Mouse (Mus musculus) heart, postnatal 25 days (tissue): Measurements from ENCODE around the gene Ttc28. TPM values are rescaled to one million over a fixed set of nuclear protein-coding genes. Genes with fewer than 3 reads are reported as not detected.
A peak's percentile ranks its signal among the peaks of the same experiment; 100 is the strongest.
"Not testable (repeated sequence)": the region's sequence is repeated elsewhere in the genome, so short reads cannot be mapped to it uniquely, and the experiment has no call there.

Source experiments
- DNase-seq: peaks from one replicate; pipeline ENCODE4 v3.0.0; 2022; ENCODE audit warnings: low spot score
- intact Hi-C: fragments of 180-260 bp; cut with DNase I; formaldehyde crosslinking; loops from one replicate; pipeline ENCODE4 v1.15.1; 2025
- total RNA-seq, 2 experiments: library from RNA; stranded (reverse); gene quantifications; 2 replicates each; pipeline ENCODE4 v1.2.3; 2021

Ttc28 gene
- total RNA-seq, 2 experiments from 2014 or later, result 13.3 to 16.9 TPM

GRCm38 (mm10) chr5:110877666-110878505 is 1.7 kb upstream of the Ttc28 start:
- no peak for DNase-seq
- intact Hi-C loops, result loop anchor here (2.0 to 5.0 kb wide), 2 partner anchors 17 to 36 kb away; no protein-coding TSS in a partner anchor

GRCm38 (mm10) chr5:110878526-110878925 is 1.1 kb upstream of the Ttc28 start:
- intact Hi-C loops, result loop anchor here (2.0 to 5.0 kb wide), 2 partner anchors 18 to 36 kb away; no protein-coding TSS in a partner anchor
- not testable (repeated sequence) for DNase-seq

GRCm38 (mm10) chr5:110879042-110879441 is 561 bp upstream of the Ttc28 start:
- intact Hi-C loops, result loop anchor here (2.0 to 5.0 kb wide), 2 partner anchors 18 to 37 kb away; no protein-coding TSS in a partner anchor
- DNase-seq, result no peak

GRCm38 (mm10) chr5:110888596-110888995 is 9.0 kb downstream of the Ttc28 start:
- intact Hi-C loops, result no loop called here
- no peak for DNase-seq

GRCm38 (mm10) chr5:110889945-110890344 is 10.3 kb downstream of the Ttc28 start:
- intact Hi-C loops, result no loop called here
- no peak for DNase-seq

- intact Hi-C loops, result no loop called here
Observed at GRCm38 (mm10) chr5:110890561-110890960, 11.0 kb downstream of the Ttc28 start.

GRCm38 (mm10) chr5:110897114-110897788 is 17.6 kb downstream of the Ttc28 start:
- intact Hi-C loops, result no loop called here
- no peak for DNase-seq

More at GRCm38 (mm10) chr5:110890561-110890960, 11.0 kb downstream of the Ttc28 start:
- DNase-seq, result no peak

GRCm38 (mm10) chr5:110898169-110898568 is 18.6 kb downstream of the Ttc28 start:
- DNase-seq, result no peak
- intact Hi-C loops, result no loop called here

GRCm38 (mm10) chr5:110898785-110899184 is 19.2 kb downstream of the Ttc28 start:
- intact Hi-C loops, result no loop called here

GRCm38 (mm10) chr5:110900331-110900730 is 20.7 kb downstream of the Ttc28 start:
- DNase-seq, result no peak
- intact Hi-C loops, result no loop called here

More at GRCm38 (mm10) chr5:110898785-110899184, 19.2 kb downstream of the Ttc28 start:
- DNase-seq, result no peak

GRCm38 (mm10) chr5:110906708-110907107 is 27.1 kb downstream of the Ttc28 start:
- no peak for DNase-seq
- intact Hi-C loops, result no loop called here

- DNase-seq, result no peak
- intact Hi-C loops, result no loop called here
Observed at GRCm38 (mm10) chr5:110908879-110909278, 29.3 kb downstream of the Ttc28 start.

- no peak for DNase-seq
- intact Hi-C loops, result no loop called here
Observed at GRCm38 (mm10) chr5:110909955-110910589, 30.5 kb downstream of the Ttc28 start.

GRCm38 (mm10) chr5:110914859-110915258 is 35.3 kb downstream of the Ttc28 start:
- peak; percentile 8 for DNase-seq
- intact Hi-C loops, result no loop called here

GRCm38 (mm10) chr5:110916241-110916640 is 36.6 kb downstream of the Ttc28 start:
- no peak for DNase-seq
- intact Hi-C loops, result no loop called here

GRCm38 (mm10) chr5:110919541-110919940 is 39.9 kb downstream of the Ttc28 start:
- DNase-seq, result no peak
- intact Hi-C loops, result no loop called here

GRCm38 (mm10) chr5:110923336-110923735 is 43.7 kb downstream of the Ttc28 start:
- DNase-seq, result no peak
- intact Hi-C loops, result loop anchor here (2.0 to 5.0 kb wide), 3 partner anchors 87 to 286 kb away; no protein-coding TSS in a partner anchor

- intact Hi-C loops, result loop anchor here (5.0 kb wide), 3 partner anchors 137 to 338 kb away; no protein-coding TSS in a partner anchor
- no peak for DNase-seq
Observed at GRCm38 (mm10) chr5:110924636-110925035, 45.0 kb downstream of the Ttc28 start.

- DNase-seq, result no peak
- intact Hi-C loops, result loop anchor here (5.0 kb wide), 1 partner anchor 336 kb away; no protein-coding TSS in a partner anchor
Observed at GRCm38 (mm10) chr5:110925804-110926203, 46.2 kb downstream of the Ttc28 start.

GRCm38 (mm10) chr5:110928289-110928688 is 48.7 kb downstream of the Ttc28 start:
- intact Hi-C loops, result loop anchor here (5.0 kb wide), 1 partner anchor 334 kb away; no protein-coding TSS in a partner anchor
- no peak for DNase-seq
